Mouse (Mus musculus) monocyte, adult 2 months (primary cell): ENCODE data around the gene Gm6899.

Experiments used
- DNase-seq, 2 experiments: peaks; one replicate each; pipeline ENCODE4 v3.0.0; 2022; ENCODE audit warnings: low spot score in 2 of 2, low read depth in 1 of 2

The Gm6899 gene

DNA sequence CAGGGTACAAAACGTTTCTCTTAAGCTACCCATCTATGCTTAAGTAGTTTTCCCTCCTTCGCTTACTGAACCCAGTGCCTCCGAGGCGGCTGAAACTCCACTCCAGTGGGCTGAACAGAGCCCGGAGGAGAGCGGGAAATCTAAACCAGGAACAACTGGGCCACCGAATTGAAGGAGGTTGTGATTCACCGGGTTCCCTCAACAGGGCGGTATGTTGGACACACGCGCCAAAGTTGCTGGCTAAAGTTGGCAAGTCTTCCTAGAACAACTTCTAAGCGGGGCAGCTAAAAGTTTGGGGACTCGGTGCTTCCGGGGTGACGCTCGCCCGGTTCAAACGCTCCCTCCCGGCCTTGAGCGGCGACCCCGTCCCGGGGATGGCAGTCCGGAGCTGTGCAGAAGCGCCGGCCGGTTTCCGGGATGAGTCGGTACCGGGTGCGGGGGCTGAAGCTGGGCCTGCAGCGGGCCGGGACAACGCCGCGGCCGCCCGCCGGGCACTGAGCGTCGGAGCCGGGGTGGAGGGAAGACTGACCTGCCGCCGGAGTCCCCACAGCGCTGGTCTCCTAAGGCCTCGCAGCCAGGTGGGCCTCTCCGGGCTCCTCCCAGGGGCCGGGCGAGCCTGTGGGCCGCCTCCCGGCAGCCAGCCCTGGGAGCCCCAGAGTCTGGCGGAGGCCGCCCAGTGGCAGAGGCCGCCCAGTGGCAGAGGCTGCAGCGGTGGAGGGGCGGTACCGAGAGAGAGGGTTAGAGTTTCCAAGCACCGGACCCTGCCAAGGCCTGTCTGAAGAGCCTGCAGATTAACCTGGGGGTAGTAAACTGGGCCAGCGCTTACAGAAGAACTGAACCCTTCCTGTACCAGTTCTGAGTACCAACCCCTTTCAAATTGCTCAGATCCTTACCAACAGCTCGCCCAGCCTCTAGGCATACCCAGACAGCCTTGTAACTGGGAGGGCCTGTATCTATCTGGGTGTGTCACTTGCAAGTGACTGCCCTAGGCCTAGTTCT is at the start of gene Gm6899, which contains the start of gene Vrk2:
TSS of gene Gm6899 (plus strand) at position 181 of the 999 bp plus-strand sequence.
TSS of gene Vrk2 (minus strand) at position 939 of the 999 bp plus-strand sequence.
- DNase-seq, result peak in 1 of 2 experiments; percentile 63

DNA sequence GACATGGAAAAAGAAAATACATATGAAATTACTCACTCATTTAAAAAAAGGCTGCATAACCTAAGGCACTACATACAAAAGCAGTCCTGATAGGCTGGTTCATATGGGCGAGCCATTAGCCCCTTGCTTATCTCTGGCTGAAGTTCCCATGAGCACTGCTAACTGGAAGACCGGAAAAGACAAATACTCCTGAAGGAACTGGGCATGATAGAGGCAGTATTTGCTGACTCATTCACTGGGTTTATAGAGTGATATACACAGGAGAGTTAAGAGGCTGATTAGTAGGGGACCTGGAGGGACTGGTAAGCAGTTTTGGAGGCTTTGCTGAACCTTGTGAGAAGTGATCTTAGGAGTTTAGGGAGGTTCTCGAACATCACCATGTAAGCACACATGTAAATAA is 41.5 kb upstream of the Gm6899 start:
- no peak for DNase-seq

DNA sequence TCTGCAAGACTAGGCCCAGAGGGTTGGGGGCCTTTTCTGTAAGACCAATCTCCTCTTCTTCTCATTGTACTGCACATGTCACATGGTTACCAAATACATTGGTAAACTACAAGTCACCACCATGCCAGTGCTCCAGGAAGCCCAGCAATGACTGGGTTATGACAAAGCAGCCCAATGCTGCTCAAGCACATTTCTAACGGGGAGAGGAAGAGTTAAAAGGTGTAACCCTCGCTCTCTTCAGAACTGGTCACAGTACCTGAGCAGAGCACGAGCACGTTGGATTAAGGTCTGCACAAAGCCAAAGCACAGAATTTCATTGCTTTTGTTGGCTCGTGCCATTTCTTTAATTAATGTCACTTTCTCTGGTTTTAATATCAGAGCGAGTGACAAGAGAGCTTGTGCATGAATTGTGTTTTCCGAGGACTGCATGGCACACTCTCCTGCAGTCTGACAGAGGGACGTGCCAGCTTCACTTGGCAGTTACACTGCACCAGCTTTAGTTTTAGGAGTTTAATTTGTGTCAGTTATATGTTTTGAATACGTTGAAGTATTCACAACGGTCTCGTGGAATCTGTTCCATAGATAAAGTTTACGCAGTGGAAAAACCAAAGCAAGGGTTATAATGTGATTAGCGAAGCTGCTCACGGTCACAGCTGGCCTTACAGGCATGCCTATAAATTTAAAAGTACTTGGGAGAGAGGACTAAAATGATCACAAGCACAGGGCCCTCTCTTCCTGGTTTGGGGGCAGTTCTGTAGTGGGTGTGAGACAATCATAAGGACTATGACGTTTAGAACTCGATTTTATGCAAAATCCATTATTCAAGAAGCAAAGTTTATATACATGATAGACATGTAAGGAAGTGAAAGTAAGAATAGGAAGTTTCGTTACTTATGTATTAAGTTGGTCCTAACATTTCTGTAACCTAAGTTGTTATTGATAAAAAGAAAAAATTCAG is 7.4 kb upstream of the Gm6899 start:
- no peak for DNase-seq

DNA sequence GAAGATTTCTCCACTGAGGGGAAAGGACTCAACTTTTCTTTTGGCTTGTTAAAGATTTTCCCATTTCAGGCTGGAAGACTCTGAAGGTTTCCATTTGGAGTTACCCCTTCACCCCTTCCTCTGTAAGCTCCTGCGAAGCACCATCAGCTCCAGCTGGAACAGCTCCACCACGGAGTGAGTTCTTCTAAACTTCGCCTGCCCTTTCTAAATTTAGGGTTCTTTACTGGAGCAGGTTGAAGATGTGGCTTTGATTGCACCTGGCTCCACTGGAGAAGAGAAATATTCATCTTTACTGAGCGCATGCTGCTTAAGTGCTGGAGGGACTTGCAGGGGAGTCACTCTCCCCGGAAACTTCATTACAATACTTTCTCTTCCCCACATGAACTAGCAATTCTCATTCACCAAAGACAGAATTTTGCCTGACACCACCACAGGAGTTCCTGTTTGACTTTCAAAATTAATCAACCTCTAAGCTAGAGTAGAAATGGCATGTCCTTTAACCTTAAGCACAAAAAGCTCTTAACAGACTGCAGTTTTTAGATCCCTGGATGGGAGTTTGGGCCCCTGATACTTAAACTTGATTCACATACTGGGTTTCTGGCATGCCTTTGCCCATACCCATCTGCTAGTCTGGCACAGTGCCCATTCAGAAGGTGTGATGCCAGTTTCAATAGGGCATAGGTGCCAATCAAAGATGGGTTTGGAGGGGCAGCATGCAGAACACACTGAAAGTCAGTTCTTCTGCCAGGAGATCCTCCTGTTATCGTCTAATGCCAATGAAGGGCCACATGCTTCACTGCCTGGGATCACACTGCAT is 6.5 kb upstream of the Gm6899 start:
- DNase-seq, result peak in 1 of 2 experiments; percentile 24

DNA sequence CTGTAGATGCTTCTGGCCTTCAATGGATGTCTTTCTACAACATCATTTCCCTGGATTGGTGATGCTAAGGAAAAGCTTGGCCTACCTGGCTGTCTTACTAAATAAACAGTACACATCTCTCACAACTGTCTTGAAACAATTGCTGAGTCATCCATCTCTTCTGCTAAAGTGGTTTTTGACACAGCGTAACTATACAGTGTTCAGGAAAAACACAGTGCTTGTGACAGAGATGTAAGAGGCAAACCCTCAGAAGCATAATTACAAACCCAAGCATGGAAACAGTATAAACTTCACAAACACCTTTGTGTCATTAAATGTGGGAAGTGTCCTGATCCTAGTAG is 5.9 kb upstream of the Gm6899 start:
- no peak for DNase-seq

DNA sequence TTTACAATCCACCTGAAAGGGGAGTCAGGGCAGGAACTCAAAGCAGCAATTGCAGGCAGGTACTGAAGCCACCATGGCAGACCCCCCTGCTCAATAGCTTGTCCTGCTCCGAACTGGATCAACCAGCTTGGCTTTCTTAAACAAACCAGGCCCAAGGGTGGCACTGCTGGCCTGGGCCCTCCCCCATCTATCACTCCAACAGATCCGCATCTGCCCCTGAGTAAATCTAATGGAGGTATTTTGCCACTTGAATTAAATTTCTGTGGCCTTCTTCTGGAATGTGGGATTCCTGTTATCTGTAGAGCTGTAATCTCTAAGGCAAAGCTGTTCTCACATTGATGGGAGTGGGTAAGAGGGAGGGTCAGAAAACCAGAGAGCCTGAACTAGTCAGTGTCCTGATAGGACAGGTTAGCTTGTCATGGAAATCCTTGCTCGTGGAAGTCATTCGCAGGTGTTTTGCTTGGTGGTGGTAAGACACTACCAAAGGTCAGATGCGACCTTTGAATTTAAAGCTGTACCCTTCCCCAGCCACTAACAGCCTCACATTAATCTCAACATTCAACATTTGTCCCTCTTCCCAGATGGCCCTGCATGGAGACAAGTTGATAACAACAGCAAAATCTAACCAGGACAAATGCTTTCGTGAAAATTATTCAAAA is 517 bp upstream of the Gm6899 start:
- DNase-seq, result no peak

DNA sequence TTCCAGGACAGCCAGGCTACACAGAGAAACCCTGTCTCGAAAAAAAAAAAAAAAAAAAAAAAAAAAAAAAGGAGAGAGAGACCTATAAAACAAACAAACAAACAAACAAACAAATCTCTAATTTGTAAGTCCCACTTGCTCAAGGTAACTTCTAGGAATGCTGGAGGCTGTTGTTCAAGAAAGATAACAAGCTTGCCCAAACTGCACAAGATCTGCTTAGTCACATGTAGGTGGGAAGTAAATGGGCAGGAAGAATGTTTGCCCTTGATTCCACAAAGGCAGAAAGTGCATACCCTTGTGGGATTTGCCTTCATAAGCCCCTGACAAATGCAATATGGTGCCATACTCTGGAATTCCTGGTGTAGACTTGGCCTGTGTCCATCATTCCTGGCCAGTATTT is 1.4 kb downstream of the Gm6899 start:
- DNase-seq, result no peak

DNA sequence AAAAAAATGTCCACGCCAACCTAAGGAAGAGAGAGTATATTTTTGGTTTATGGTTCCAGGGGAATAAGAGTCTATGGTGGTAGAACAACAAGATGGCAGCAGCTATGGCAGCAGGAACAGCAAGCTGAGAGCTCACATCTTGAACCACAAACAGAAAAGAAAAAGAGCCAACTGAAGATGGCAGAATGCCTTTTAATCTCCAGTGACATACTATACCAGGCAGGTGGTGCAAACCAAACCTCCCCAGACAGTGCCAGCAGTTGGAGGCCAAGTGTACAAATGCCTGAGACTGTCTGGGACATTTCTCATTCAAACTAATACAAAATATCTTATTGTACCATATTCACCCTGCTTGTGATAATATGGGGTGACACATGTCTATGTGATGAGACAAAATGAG is 3.1 kb downstream of the Gm6899 start:
- DNase-seq, result no peak

DNA sequence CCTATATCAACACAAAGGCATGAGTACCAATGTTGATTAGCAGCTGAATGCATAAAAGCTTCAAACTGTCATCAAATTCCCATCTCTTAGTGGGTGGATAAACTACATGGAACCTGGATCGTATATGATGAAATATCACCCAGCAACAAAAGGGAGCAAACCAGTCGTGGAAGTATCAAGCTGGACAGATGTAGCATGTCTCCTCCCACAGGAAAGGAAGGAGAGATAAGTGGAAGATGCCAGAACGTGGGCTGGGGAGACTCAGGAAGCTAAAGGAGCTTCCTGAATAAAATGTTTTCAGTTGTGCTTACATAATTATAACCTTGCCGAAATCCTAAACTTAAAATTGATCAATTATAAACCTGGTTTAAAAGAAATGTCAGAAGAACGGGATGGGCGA is 4.1 kb downstream of the Gm6899 start:
- DNase-seq, result no peak

DNA sequence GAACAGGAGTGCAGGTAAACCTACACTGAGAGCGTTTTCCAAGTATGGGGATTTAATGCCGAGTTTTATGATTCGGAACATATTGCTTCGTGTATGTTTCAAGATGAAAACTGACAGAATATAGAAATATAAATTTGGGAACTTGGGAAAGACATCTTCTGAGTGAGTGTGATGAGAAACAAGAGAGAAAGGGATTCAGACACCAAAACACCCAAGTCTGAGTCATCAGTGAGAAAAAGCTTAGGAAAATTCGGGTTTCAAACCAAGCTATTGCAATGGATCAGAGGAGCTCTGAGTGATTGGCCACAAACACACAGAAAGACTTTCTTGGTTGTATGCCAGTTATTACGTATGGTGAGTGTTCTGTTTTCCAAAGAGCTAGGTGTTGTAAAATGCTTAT is 4.7 kb downstream of the Gm6899 start:
- DNase-seq, result no peak

DNA sequence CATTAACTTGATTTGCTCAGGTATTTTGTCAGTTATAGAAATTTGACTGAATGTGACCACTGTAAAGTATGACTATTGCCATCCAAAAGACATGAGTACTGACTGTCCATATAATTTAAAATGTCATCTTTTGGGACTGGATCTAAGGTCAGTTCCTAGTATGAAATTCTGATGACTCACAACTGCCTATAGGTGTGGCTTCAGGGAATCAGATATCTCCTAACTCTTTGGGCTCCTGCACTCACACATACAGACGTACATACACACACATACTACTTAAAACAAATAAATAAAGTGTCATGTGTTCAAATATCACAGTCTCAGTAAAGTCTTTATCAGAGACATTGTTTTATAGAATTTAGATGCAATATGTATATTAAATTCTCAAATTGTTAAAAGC is 5.8 kb downstream of the Gm6899 start:
- no peak for DNase-seq

DNA sequence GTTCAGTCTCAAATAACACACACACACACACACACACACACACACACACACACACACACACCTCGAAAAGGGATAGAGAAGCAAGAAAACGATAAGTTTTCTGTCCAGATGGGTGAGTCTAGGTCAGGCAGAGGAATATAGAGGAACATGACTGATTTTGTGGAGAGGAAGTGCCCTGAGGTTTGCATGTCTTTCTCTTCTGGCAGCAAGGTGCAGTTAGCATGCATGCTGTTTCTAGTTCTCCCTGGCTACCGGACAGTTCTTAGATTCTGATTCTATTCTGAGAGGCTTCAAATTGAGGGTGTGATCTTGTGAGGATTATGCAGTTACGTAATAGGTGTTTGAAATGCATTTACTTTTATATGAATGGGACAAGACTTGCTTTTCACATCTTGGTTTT is 7.7 kb downstream of the Gm6899 start:
- no peak for DNase-seq

DNA sequence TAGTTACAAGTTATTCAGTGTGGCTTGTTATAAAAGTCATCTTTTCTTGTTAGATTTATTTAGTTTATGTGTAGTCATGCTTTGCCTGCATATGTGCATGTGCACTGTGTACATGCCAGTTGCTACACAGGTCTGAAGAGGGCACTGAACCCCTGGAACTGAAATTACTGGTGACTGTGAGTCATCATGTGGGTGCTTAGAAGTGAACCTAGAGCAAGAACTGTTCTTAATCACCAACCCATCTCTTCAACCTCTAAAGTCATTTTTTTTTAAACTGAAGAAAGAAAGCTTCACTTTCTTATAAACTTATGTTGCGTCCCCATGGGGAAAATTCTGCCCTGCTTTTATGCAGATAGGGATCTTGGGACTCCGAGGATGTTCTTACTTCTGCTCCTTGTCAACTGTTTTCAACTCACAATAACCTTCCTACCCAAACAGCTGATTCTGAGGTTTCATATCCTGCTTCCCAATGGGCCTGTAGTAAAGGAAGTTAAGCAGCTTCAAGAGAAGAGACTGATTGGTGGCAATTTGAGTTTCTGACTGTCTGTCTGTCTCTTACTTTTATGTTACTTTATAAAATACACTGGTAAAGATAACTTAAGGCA is 8.6 kb downstream of the Gm6899 start:
- DNase-seq, result no peak

DNA sequence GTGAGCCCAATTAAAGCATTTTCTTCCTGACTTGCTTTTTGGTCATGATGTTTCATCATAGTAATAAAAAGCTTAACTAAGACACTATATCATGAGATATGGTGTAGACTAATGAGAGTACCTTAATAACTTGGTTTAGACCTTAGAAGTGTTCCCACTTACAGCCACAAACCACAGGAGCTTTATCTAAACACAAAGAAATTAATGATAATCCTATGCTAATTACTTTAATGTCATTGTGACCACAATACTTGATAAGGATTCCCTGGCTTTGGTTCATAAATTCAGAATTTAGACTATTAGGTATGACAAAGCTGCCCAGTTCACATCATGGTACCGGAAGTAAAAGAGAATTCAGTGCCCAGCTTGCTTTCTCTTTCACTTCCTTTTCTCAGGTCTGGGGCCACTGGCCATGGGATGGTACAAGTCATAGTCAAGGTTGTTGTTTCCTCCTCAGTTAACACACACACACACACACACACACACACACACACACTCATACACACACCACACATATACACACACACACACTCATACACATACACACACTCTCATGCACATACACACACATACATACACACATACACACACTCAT is 11.1 kb downstream of the Gm6899 start:
- no peak for DNase-seq

DNA sequence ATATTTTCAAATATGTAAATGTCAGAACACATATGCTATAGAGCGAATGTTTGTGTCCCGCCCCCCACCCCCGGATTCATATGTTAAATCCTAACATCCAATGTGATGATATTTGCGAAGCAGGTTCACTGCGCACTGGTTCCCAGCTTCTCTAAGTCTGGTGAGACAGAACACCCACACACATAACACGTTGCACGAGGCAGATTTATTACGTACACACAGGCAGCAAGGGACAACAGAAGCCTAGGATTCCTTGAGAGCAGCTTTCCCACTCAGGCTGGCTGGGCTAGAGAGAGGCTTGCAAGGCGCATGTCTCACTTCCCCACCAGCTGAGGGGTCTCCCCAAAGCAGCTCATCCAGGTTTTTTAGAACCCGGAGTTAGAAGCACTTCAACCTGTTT is 15.8 kb downstream of the Gm6899 start:
- no peak for DNase-seq

DNA sequence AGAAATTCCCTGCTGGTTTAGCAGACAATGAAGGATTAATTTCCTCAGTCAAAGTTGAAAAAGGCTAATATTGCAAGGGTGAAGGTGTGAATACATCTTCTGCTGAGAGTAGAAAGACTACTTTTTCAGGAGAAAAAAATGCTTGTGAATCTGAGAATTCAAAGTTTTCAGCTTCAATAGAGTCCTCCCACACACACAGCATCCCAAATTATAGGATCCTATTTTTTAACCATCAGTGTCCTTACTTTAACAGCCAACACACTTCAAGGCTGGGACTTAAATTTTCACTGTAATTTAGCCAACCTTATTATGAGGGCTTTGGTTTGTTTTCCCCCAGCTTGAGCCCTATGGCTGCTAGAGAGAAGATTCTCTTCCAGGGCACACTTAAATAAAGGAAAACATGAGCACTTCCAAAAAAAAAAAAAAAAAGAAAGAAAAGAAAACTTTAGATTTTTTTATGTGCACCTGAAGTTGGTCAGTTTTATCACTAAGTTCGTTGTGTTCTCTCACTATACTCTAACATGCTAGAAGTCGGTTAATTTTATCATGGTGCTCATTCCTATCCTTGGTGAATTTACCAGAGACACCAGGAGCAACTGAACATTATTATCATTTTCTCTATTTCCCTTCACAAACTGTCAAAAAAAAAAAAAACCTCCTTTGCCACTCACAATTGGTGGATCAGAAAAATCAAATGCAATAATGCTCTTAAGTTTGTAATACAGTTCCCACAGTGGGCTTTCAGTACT is 25.6 kb downstream of the Gm6899 start:
- DNase-seq, result no peak

DNA sequence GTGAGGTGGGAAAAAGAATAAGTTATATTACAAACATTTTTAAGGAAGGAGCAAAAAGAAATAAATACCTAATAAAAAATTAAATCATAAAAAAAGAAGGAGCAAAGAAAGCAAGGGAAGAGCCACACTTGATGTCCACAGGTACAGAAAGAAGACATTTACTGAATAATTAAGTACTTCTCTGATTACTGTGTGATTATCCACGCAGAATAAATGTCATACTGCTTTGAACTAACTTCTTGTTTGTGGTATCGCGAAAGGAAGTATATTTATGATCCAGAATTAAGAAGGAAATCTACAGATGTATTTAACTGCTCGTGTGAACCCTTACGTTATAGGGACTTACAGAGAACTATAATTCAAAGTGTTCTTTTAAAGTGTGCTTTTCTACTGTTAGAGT is 29.7 kb downstream of the Gm6899 start:
- DNase-seq, result no peak

DNA sequence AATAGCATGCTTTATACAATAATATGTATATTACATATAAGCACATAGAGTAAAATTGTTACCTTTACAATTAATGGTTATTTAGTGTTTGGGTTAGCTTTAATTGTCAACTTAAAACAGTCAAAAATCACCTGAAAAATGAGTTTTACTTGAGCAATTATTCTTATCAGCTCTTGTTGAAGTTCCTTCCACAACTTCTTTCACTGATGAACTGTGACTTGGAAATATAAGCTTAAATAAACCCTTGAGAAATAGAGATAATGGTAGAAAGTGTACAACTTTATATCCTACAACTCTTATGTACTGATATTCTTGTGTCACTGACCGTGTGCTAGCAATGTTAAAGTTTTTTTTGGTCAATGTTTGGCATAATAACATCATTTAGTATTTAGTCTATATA is 43.2 kb downstream of the Gm6899 start:
- no peak for DNase-seq

DNA sequence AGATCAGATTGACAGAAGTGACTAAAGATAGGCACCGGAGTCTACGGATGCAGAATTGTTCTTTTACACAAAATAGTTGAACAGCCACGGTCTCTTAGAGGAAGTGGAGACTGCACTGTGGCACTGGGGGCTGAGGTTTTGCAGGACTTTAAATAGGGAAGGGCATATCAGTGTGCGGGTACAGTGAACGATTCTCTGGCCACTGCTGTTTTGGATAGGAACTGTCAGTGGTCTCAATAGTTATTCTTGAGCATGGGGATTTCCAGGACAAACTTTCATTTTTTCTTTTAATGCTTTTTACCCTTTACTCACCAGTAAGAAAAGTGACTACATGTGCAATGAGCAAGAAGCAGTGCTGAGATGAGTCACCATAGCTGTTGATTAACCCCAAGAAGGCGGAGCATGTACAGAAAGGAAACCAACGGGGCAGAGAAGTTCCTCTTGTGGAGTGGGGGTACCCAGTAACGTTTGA is 47.3 kb downstream of the Gm6899 start:
- DNase-seq, result peak; percentile 39 to 45
